Mouse (Mus musculus) embryonic facial prominence, embryonic 11.5 days (tissue): ENCODE results near the gene Rassf2. TPM values are rescaled to one million over a fixed set of nuclear protein-coding genes. Genes with fewer than 3 reads are reported as not detected.

Experiments
- ATAC-seq: fragments of 200-750 bp; cut with Nextera tagmentation; replicated peaks from 2 replicates; pipeline ENCODE4 v1.8.0; 2017; ENCODE audit warnings: low read depth; ENCODE audit not compliant: insufficient number of reproducible peaks, low FRiP score, low TSS enrichment
- DNase-seq: peaks from one replicate; pipeline ENCODE4 v3.0.0-alpha.2; 2015; ENCODE audit warnings: low spot score
- H3K27ac ChIP-seq: fragments of 300-500 bp; sonication (generic); replicated peaks from 2 replicates; pipeline ENCODE4 v1.5.1; 2014; ENCODE audit warnings: mild to moderate bottlenecking, low read depth, low read length, control low read depth
- H3K27me3 ChIP-seq: fragments of 300-500 bp; sonication (generic); 2 replicates; pipeline ENCODE4 v1.6.1; 2014; ENCODE audit warnings: mild to moderate bottlenecking, low read length, moderate library complexity, mixed read lengths; ENCODE audit not compliant: control insufficient read depth, insufficient read depth
- H3K36me3 ChIP-seq: fragments of 300-500 bp; sonication (generic); replicated peaks from 2 replicates; pipeline ENCODE4 v1.6.1; 2014; ENCODE audit warnings: low read depth, mild to moderate bottlenecking, low read length, moderate library complexity, mixed read lengths; ENCODE audit not compliant: control insufficient read depth, insufficient read depth
- H3K4me1 ChIP-seq: fragments of 300-500 bp; sonication (generic); 2 replicates; pipeline ENCODE4 v1.6.1; 2014; ENCODE audit warnings: low read length, mixed read lengths; ENCODE audit not compliant: control insufficient read depth, insufficient read depth
- H3K4me2 ChIP-seq: fragments of 300-500 bp; sonication (generic); 2 replicates; pipeline ENCODE4 v1.6.1; 2014; ENCODE audit warnings: low read depth, mild to moderate bottlenecking, control low read depth, low read length, moderate library complexity
- H3K4me3 ChIP-seq: fragments of 300-500 bp; sonication (generic); 2 replicates; pipeline ENCODE4 v1.5.1; 2014; ENCODE audit warnings: low read depth, low read length, control low read depth
- H3K9ac ChIP-seq: fragments of 300-500 bp; sonication (generic); replicated peaks from 2 replicates; pipeline ENCODE4 v1.6.1; 2014; ENCODE audit warnings: mild to moderate bottlenecking, control low read depth, low read length
- H3K9me3 ChIP-seq: fragments of 300-500 bp; sonication (generic); replicated peaks from 2 replicates; pipeline ENCODE4 v1.6.1; 2016; ENCODE audit warnings: mild to moderate bottlenecking, low read length, inconsistent platforms, mixed read lengths; ENCODE audit not compliant: control insufficient read depth
- WGBS: fragments of 180-500 bp; shearing (Covaris S2); extraction: QIAGEN DNeasy Blood & Tissue Kit; methylation state at CpG from one replicate; pipeline ENCODE4 v1.1.7; 2014; 5-methylcytosine and 5-hydroxymethylcytosine counted together
- polyA plus RNA-seq: library from polyadenylated mRNA; unstranded; fragments of >200 nt; fragmentation: Nextera tagmentation; extraction: Ambion mirVana; gene quantifications from 2 replicates; pipeline ENCODE4 v1.2.1, GENCODE M21; 2014

The Rassf2 gene
- polyA plus RNA-seq, 1 experiment from 2014 or later: 9.5 TPM

DNA sequence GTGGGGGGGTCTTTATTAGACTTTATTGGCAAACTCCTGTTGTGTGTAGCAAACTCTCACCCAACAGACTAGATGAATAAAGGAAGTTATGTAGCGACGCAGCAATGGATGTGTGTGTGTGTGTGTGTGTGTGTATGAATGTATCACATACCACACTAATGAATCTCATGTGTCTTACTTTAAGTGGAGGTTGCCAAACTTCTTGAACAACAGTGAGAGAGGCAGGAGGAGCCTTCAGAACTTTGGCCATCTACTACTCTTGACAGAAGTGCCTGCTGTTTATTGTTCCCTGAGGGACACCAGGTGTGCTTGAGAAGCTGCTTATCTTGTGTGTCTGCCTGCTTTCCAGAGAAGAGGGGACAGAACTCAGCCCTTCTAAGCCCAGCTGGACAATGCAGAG lies 19.3 kb downstream of the Rassf2 start:
- no peaks in the 10 kb centered on the region for H3K4me1 ChIP-seq
- no peak for ATAC-seq
- no peak overlapping the region for H3K27ac ChIP-seq
- DNase-seq: no peak
- no peaks in the 10 kb centered on the region for H3K9me3 ChIP-seq
- H3K9ac ChIP-seq: no peak overlapping the region
- H3K36me3 ChIP-seq: no peaks in the 10 kb centered on the region
- H3K4me2 ChIP-seq: no peak overlapping the region
- H3K4me3 ChIP-seq: no peak overlapping the region
- 74% methylated on average over 2 of the region's 2 CpGs for WGBS
- H3K27me3 ChIP-seq: no peaks in the 10 kb centered on the region

DNA sequence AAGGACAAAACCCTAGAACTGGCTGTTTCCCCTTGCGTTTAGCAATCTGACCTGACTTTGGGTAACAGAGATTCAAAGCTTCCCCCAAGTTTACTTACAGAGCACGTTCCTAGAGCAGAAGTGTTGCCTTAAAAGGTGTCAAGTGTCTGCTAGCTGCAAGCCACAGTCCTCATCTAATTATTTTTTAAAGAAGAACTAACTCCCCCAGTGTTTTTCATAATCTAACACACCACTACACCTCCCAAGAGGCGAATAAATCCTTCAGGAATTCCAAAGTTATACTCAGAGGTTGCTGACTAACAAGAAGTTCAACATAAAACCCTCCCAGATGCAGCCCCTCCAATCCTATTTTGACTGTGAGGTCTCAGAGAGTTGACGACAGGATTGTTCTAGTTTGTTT lies 21.9 kb downstream of the Rassf2 start:
- H3K27ac ChIP-seq: no peak overlapping the region
- no peaks in the 10 kb centered on the region for H3K36me3 ChIP-seq
- ATAC-seq (no peak), DNase-seq (no peak)
- 36% methylated on average over 4 of the region's 4 CpGs for WGBS
- H3K4me1 ChIP-seq: no peaks in the 10 kb centered on the region
- H3K9ac ChIP-seq: no peak overlapping the region
- H3K27me3 ChIP-seq: no peaks in the 10 kb centered on the region
- H3K4me3 ChIP-seq: no peak overlapping the region
- no peak overlapping the region for H3K4me2 ChIP-seq
- H3K9me3 ChIP-seq: no peaks in the 10 kb centered on the region

DNA sequence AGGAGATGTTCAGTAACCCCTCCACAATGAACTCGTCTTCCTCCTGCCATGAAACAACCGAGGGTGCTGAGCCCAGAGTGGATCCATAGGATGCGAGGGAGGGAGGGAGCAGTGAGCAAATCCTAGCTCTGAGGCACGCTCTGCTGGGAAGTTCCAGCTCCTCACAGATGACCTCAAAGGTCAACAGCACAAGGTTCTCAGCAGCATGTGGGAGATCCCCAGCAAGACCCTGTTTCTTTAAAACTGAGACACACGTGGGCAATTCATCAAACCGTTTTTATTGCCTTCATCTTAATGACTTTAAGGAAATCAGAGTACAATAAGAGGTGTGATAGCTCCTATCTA lies 22.6 kb downstream of the Rassf2 start:
- no peaks in the 10 kb centered on the region for H3K36me3 ChIP-seq
- no peaks in the 10 kb centered on the region for H3K9me3 ChIP-seq
- H3K4me2 ChIP-seq: no peak overlapping the region
- H3K4me3 ChIP-seq: no peak overlapping the region
- ATAC-seq (no peak), DNase-seq (no peak)
- WGBS: 32% methylated on average over 6 of the region's 6 CpGs
- H3K4me1 ChIP-seq: no peaks in the 10 kb centered on the region
- no peaks in the 10 kb centered on the region for H3K27me3 ChIP-seq
- no peak overlapping the region for H3K27ac ChIP-seq
- no peak overlapping the region for H3K9ac ChIP-seq

DNA sequence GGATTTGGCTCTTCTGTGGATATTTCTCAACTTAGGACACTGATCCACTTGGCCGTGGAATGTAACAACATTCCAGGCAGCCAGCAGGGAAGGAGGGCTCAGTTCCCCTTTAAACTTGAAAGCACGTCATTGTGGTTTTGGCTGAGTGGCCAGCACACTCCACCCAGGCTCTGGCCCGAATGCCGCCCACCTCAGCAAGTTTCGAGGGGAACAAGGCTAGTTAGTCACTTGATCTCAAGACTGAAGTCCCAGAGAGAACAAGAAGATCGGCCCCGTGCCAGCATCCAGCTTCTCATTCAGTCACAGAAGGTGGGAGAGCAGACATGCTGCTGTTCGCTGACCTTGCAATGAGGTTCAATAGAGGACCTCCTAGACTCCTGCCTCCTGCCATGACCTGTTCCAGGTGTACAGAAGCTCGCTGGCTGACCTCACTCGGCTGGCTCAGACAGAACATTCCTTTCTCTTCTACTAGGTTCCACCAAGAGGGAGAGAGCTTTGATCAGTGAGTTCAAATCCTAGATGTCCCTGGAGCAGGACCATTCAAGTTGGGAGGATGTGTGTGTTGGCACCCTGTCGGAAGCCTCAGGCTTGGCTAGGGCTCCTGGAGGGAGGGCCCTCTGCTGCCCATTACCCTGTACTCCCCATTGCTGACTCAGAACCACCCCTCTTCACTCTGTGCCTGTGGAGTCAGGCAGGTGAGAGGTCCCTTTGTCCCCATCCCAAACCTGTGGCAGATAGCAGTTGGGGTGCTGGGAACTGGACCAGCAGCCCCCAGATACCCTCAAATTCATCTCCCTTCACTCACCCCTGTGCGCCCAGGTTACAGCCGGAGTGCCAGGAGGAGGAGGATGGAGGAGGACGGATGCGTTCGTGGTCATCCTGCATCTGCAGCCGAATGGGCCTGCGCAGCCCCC lies 23.2 kb downstream of the Rassf2 start:
- H3K27ac ChIP-seq: no peak overlapping the region
- H3K9ac ChIP-seq: no peak overlapping the region
- H3K9me3 ChIP-seq: no peaks in the 10 kb centered on the region
- H3K36me3 ChIP-seq: no peaks in the 10 kb centered on the region
- H3K4me1 ChIP-seq: no peaks in the 10 kb centered on the region
- H3K4me2 ChIP-seq: no peak overlapping the region
- DNase-seq: no peak
- no peak for ATAC-seq
- H3K4me3 ChIP-seq: no peak overlapping the region
- no peaks in the 10 kb centered on the region for H3K27me3 ChIP-seq
- 74% methylated on average over 18 of the region's 18 CpGs for WGBS

DNA sequence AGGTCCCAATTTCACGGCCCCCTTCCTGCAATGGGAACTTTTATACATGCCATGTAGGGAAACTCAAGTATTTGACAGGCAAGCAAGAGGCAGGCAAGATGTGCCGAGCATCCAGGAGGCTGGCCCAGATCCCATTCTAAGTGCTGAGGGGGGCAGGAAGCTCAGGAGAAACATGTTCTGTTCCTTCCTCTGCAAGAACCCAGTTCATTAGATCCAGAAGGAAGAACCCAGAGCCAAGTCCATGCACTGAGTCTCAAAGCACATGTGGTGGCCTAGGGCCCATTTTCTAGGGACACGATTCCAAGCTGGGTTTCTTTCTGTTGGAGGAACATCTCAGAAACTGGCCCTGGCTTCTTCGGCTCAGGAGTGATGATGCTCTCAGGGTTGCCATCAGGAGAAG lies 24.6 kb downstream of the Rassf2 start:
- Histone ChIP-seq H3K4me3 (no peak overlapping the region), H3K9ac (no peak overlapping the region), H3K27me3 (no peaks in the 10 kb centered on the region), H3K9me3 (no peaks in the 10 kb centered on the region), H3K27ac (no peak overlapping the region), H3K4me1 (no peaks in the 10 kb centered on the region), H3K36me3 (no peaks in the 10 kb centered on the region), H3K4me2 (no peak overlapping the region)
- no peak for ATAC-seq
- WGBS: 88% methylated on average over 4 of the region's 4 CpGs
- DNase-seq: no peak

DNA sequence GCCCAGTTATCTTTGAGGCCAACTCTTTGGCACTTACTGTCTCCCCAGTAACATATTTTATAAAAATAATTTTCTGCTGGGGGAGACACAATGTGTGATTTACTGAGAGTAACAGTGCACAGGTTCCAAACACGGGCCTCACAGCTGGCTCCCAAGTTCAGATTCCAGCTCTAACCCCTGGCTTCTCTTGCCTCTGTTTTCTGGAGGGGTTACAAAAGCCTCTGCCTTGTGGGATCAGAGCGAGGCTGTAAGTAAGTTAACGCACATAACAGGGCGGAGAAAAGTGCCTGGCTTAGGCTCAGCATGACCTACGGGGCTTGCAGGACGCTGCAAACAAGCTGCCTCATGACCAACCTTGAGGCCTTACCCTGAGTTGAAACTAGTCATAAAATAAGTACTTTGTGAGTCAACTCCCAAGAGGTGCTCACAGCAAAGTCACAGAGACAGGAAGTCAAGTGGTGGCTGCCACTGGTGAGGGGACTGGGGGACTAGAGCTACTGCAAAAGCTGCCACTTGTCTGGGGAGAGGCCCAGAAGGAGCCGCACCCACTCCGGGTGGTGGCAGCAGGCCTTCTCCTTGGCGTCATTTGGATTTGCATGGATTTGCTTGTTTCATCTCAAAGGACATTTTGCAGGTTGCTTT lies 25.4 kb downstream of the Rassf2 start:
- H3K36me3 ChIP-seq: no peaks in the 10 kb centered on the region
- 79% methylated on average over 9 of the region's 9 CpGs for WGBS

DNA sequence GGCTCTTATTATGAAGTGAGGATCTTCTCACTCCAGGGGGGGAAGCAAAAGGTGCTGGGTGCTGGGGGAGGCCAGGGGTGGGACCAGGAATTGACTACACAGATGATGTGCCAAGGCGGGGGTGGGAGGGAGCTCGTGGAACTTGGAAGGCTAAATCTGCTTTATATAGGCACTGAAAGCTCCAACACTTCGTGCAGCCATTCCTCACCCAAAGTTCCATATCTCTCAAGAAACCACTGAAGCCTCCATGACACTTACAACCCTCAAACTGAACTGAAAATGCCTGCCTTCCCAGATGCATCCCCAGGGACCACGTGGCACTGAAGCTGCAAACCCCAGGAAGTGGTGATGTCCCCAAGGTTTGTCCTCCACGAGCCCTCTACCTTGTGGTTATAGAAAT lies 26.1 kb downstream of the Rassf2 start:
- ATAC-seq (no peak), DNase-seq (no peak)

More for the DNA sequence above, 25.4 kb downstream of the Rassf2 start:
- DNase-seq: no peak
- Histone ChIP-seq H3K9me3 (no peaks in the 10 kb centered on the region), H3K4me1 (no peaks in the 10 kb centered on the region), H3K4me2 (no peak overlapping the region), H3K27me3 (no peaks in the 10 kb centered on the region), H3K4me3 (no peak overlapping the region), H3K27ac (no peak overlapping the region), H3K9ac (no peak overlapping the region)
- ATAC-seq: no peak

DNA sequence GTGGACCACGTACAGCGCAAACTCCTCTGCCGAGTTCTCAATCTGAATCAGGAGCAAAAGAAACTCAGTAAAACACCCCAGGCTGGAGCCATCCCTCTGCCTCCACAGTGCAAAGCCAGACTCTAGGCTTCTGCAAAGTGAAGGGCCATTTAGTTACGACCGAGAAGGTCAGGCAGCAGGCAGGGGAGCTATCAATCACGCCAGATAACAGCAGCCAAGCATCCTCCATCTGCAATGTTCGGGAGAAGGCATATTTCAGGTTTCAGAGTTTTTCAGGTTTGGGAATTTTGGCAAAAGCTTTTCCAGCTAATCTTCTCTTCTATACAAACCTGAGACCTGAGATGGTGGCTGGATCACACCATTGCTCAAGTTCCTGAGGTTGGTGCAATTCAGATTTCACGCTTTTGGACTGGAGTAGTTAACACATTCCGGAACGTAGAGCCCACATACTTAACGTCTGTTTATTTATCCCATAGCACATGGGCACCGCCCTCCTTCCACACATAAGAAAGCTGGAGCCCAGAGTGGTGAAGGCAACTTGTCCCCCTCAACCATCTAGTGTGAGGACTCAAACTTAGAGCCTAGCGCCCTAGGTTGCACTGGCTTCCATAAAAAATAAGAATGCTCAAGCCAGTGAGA lies 28.2 kb downstream of the Rassf2 start:
- Histone ChIP-seq H3K36me3 (no peaks in the 10 kb centered on the region), H3K27me3 (no peaks in the 10 kb centered on the region), H3K9ac (no peak overlapping the region), H3K4me3 (no peak overlapping the region), H3K4me2 (no peak overlapping the region), H3K27ac (no peak overlapping the region), H3K9me3 (no peaks in the 10 kb centered on the region), H3K4me1 (no peaks in the 10 kb centered on the region)
- no peak for ATAC-seq
- 78% methylated on average over 13 of the region's 13 CpGs for WGBS
- no peak for DNase-seq

More for the DNA sequence above, 26.1 kb downstream of the Rassf2 start:
- Histone ChIP-seq H3K4me2 (no peak overlapping the region), H3K4me1 (no peaks in the 10 kb centered on the region), H3K27me3 (no peaks in the 10 kb centered on the region), H3K4me3 (no peak overlapping the region), H3K9ac (no peak overlapping the region), H3K36me3 (no peaks in the 10 kb centered on the region), H3K27ac (no peak overlapping the region), H3K9me3 (no peaks in the 10 kb centered on the region)
- 86% methylated on average over 5 of the region's 5 CpGs for WGBS
